1 mouse cellular context compared by ENCODE assay signal in genomic region chr4:134245148-134245843, GRCm38 (mm10).
TF ChIP-seq lines count a peak whose summit lies in the region.

Gene Zfp593, minus strand, starts transcription at chr4:134245592.

TF ChIP-seq in CH12.LX, 34 proteins besides CTCF, POLR2A, EP300 and RAD21 (continued from another document):
- TF ChIP-seq UBTF (IDR thresholded peaks at IDR 0.05; ENCODE audit: low read depth, low read length), result no peak
- no peak for TF ChIP-seq ZC3H11A (IDR thresholded peaks at IDR 0.05; ENCODE audit: low read depth, low read length)
- no peak for TF ChIP-seq POLR2AphosphoS2 (IDR thresholded peaks at IDR 0.05; ENCODE audit: low read depth, low read length)
- peak; percentile 90 for TF ChIP-seq MYC (IDR thresholded peaks at IDR 0.05; ENCODE audit: low read depth, low read length)
- peak; percentile 47 for TF ChIP-seq JUN (IDR thresholded peaks at IDR 0.05; ENCODE audit: insufficient read depth, low read depth, low read length)
- TF ChIP-seq NELFE (IDR thresholded peaks at IDR 0.05; ENCODE audit: low read depth, low read length), result peak; percentile 79
- TF ChIP-seq RCOR1 (conservative IDR thresholded peaks at IDR 0.05; ENCODE audit: low read depth, low read length), result no peak
- TF ChIP-seq USF1 (IDR thresholded peaks at IDR 0.05; ENCODE audit: low read depth, low read length), result no peak; the same call in 1 of the 2 replicates
- TF ChIP-seq IRF4 (IDR thresholded peaks at IDR 0.05; ENCODE audit: low read depth, low read length), result peak; percentile 66
- peak; percentile 34; the same call in 1 of the 2 replicates for TF ChIP-seq GABPA (IDR thresholded peaks at IDR 0.05; ENCODE audit: insufficient replicate concordance, low read depth, low read length)
- peak; percentile 92 for TF ChIP-seq SIN3A (IDR thresholded peaks at IDR 0.05; ENCODE audit: low read length)
- TF ChIP-seq HCFC1 (IDR thresholded peaks at IDR 0.05; ENCODE audit: low read depth, low read length), result peak; percentile 73
- TF ChIP-seq ZNF384 (IDR thresholded peaks at IDR 0.05; ENCODE audit: low read depth, low read length), result no peak
- TF ChIP-seq BHLHE40 (IDR thresholded peaks at IDR 0.05; ENCODE audit: low read depth, low read length), result peak; percentile 88
- peak; percentile 21; the same call in 1 of the 2 replicates for TF ChIP-seq MEF2A (IDR thresholded peaks at IDR 0.05; ENCODE audit: borderline replicate concordance, low read depth, low read length)
- 0 out of 2 replicates have a peak, but pooled peaks have one; percentile 49 for TF ChIP-seq JUND (conservative IDR thresholded peaks at IDR 0.05; ENCODE audit: low read depth, low read length)
- no peak for TF ChIP-seq CHD2 (IDR thresholded peaks at IDR 0.05; ENCODE audit: low read length)
- TF ChIP-seq NRF1 (IDR thresholded peaks at IDR 0.05; ENCODE audit: low read depth, low read length), result 0 out of 2 replicates have a peak, but pooled peaks have one; percentile 12
- no peak for TF ChIP-seq USF2 (conservative IDR thresholded peaks at IDR 0.05; ENCODE audit: low read depth, low read length)
- TF ChIP-seq ELF1 (IDR thresholded peaks at IDR 0.05; ENCODE audit: low read depth, low read length), result peak; percentile 93
- TF ChIP-seq E2F4 (IDR thresholded peaks at IDR 0.05; ENCODE audit: insufficient replicate concordance, low read depth, low read length), result no peak
- TF ChIP-seq SMC3 (IDR thresholded peaks at IDR 0.05; ENCODE audit: low read depth, low read length), result peak; percentile 26
- peak; percentile 69; the same call in 1 of the 2 replicates for TF ChIP-seq TCF12 (IDR thresholded peaks at IDR 0.05; ENCODE audit: low read depth, low read length)
- peak; percentile 57 for TF ChIP-seq ETS1 (conservative IDR thresholded peaks at IDR 0.05; ENCODE audit: low read depth, low read length)
- TF ChIP-seq MXI1 (IDR thresholded peaks at IDR 0.05; ENCODE audit: low read depth, low read length), result peak; percentile 97
- no peak for TF ChIP-seq ZKSCAN1 (IDR thresholded peaks at IDR 0.05; ENCODE audit: borderline replicate concordance, low read depth, low read length)
